Mouse (Mus musculus) urinary bladder, adult 18-20 months (tissue): Measurements from ENCODE around the gene Btbd1.

ENCODE experiments used
- DNase-seq, 2 experiments: peaks; one replicate each; pipeline ENCODE4 v3.0.0; 2022; ENCODE audit warnings: low spot score in 2 of 2, mixed read lengths in 2 of 2

The Btbd1 gene

GRCm38 (mm10) chr7:81788536-81788935, 40.7 kb downstream of the Btbd1 start:
- no peak for DNase-seq

- no peak for DNase-seq
These were observed 51.5 kb downstream of the Btbd1 start for GRCm38 (mm10) chr7:81777667-81778218.

GRCm38 (mm10) chr7:81775325-81775724, 53.9 kb downstream of the Btbd1 start:
- DNase-seq: no peak

GRCm38 (mm10) chr7:81772786-81773539, 56.3 kb downstream of the Btbd1 start:
- no peak for DNase-seq

GRCm38 (mm10) chr7:81763110-81763845, 66.0 kb downstream of the Btbd1 start:
- peak in 1 of 2 experiments; percentile 30 for DNase-seq

- DNase-seq: peak; percentile 81 to 83
These were observed 66.8 kb downstream of the Btbd1 start, which contains the start of gene Ramac for GRCm38 (mm10) chr7:81762180-81763109. Gene Ramac, plus strand, starts transcription at chr7:81762925.

- DNase-seq: no peak
These were observed 81.3 kb downstream of the Btbd1 start for GRCm38 (mm10) chr7:81747956-81748355.

GRCm38 (mm10) chr7:81744145-81744544, 85.1 kb downstream of the Btbd1 start:
- peak; percentile 47 to 57 for DNase-seq
